Mouse (Mus musculus) liver, adult (tissue): Measurements from ENCODE around the gene 1700019D03Rik.

Source experiments
- GATA4 ChIP-seq: IDR thresholded peaks from 2 replicates; pipeline ENCODE4 v1.6.1; 2014; ENCODE audit warnings: mild to moderate bottlenecking, low read length; ENCODE audit not compliant: insufficient replicate concordance

Gene 1700019D03Rik

GRCm38 (mm10) chr1:53020079-53020478 is at the start of gene 1700019D03Rik:
1700019D03Rik (minus strand) TSS chr1:53020179.
- TF ChIP-seq GATA4: no peak

- TF ChIP-seq GATA4: no peak
Observed at GRCm38 (mm10) chr1:53063921-53064320, 43.9 kb upstream of the 1700019D03Rik start.

GRCm38 (mm10) chr1:53061871-53062608 is 42.1 kb upstream of the 1700019D03Rik start:
- TF ChIP-seq GATA4: no peak

GRCm38 (mm10) chr1:53061340-53061739 is 41.4 kb upstream of the 1700019D03Rik start, which contains the start of gene Mstn:
Mstn (plus strand) TSS chr1:53061640.
- no peak for TF ChIP-seq GATA4

- no peak for TF ChIP-seq GATA4
Observed at GRCm38 (mm10) chr1:53060499-53060898, 40.5 kb upstream of the 1700019D03Rik start.

GRCm38 (mm10) chr1:53059106-53059505 is 39.1 kb upstream of the 1700019D03Rik start:
- TF ChIP-seq GATA4: no peak

- no peak for TF ChIP-seq GATA4
Observed at GRCm38 (mm10) chr1:53053087-53054022, 33.4 kb upstream of the 1700019D03Rik start.

- no peak for TF ChIP-seq GATA4
Observed at GRCm38 (mm10) chr1:53049763-53050427, 29.9 kb upstream of the 1700019D03Rik start.

GRCm38 (mm10) chr1:53037443-53037871 is 17.5 kb upstream of the 1700019D03Rik start:
- no peak for TF ChIP-seq GATA4

GRCm38 (mm10) chr1:53032550-53032949 is 12.6 kb upstream of the 1700019D03Rik start:
- no peak for TF ChIP-seq GATA4

- TF ChIP-seq GATA4: no peak
Observed at GRCm38 (mm10) chr1:53018746-53019505, 1.1 kb downstream of the 1700019D03Rik start.

GRCm38 (mm10) chr1:53015606-53016005 is 4.4 kb downstream of the 1700019D03Rik start:
- no peak for TF ChIP-seq GATA4

GRCm38 (mm10) chr1:53014716-53015115 is 5.3 kb downstream of the 1700019D03Rik start:
- no peak for TF ChIP-seq GATA4

GRCm38 (mm10) chr1:52986692-52987091 is 33.3 kb downstream of the 1700019D03Rik start:
- TF ChIP-seq GATA4: no peak
